Mouse (Mus musculus): Measurements from ENCODE around the gene C4bp.

GRCm38 (mm10) chr1:130710283-130711080 is 49.0 kb upstream of the C4bp start:
- TF ChIP-seq CTCF (IDR thresholded peaks at IDR 0.05; ENCODE audit: borderline replicate concordance, extremely low read depth, insufficient read depth, insufficient read length) (no peak), POLR2A (IDR thresholded peaks at IDR 0.05; ENCODE audit: borderline replicate concordance, extremely low read depth, insufficient read depth, insufficient read length, poor library complexity, severe bottlenecking) (no peak)

Measured in brain, embryonic 14.5 days (tissue).